Mouse (Mus musculus) large intestine, adult 2 months (tissue): ENCODE data around the gene Jade3. TPM values are rescaled to one million over a fixed set of nuclear protein-coding genes. Genes with fewer than 3 reads are reported as not detected.
"Not testable (repeated sequence)": the region's sequence is repeated elsewhere in the genome, so short reads cannot be mapped to it uniquely, and the experiment has no call there.

Source experiments
- DNase-seq: peaks from one replicate; pipeline ENCODE4 v3.0.0-alpha.2; 2012; ENCODE audit warnings: low read depth, low spot score
- WGBS: fragments of 180-500 bp; shearing (Covaris S2); methylation state at CpG from one replicate; pipeline ENCODE4 v1.1.7; 2018; 5-methylcytosine and 5-hydroxymethylcytosine counted together
- polyA plus RNA-seq: library from polyadenylated mRNA; depleted of rRNA; stranded (reverse); fragments of >200 nt; gene quantifications from 2 replicates; pipeline ENCODE4 v1.2.3, GENCODE M21; 2012; rRNA removed

Gene Jade3
- 0.52 and 1.0 TPM in 2 replicates for polyA plus RNA-seq

DNA sequence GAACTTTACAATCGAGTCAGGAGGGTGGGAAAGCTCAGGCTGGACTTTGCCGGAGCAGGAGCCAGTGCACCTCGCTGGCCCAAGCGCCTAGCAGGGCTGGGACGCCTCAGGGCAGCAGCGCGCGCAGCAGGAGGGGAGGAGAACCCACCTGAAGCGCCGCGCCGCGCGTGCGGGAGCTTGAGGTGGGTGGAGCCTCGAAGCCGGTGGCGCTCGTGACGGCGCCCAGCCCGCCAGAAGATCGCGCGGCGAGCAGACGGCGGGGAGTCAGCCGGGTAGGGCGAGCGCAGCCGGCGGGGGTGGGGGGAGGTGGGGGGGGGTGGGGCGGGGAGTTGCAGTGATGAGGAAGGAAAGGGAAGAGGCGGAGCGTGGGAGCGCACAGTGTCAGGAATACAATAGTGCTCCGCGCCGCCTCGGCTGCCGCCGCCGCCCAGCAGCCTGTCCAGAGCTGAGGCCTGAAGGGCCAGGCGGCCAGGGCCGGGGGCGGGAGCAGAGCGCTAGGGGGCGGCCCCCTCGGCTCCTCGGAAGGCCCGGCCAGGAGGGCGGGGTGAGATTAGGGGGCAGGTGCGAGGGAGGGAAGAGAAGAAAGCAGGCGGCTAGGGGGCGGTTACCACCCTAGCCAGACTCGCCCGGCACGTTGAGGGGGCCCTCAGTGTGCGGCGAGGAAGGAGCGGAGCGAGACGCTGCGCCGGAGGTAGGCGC is at the start of gene Jade3:
TSS of gene Jade3 (plus strand) at position 549 of the 699 bp plus-strand sequence.
- WGBS: 17% methylated on average over 36 of the region's 67 CpGs
- no peak for DNase-seq

- DNase-seq: no peak
- WGBS: 69% methylated on average over 7 of the region's 7 CpGs
These were observed 46.0 kb upstream of the Jade3 start for GRCm38 (mm10) chrX:20379347-20380014.

DNA sequence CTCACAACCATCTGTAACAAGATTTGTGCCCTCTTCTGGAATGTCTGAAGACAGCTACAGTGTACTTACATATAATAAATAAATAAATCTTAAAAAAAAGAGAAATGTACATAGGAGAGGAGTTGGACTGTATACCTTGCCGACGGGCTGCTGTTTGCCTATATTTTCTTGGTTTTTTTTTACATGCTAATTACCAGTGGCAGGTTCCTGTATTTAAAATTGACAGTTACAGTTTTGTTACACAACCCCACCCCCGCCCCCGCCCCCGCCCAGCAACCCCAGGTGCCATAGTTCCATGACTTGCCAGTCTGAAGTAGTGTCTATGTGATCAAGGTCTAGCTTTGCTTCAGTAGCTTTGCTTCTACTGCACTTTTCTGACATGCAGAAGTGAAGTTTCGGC is 43.2 kb upstream of the Jade3 start:
- WGBS: 81% methylated on average over 6 of the region's 6 CpGs
- no peak for DNase-seq

- WGBS: 74% methylated on average over 3 of the region's 3 CpGs
- no peak for DNase-seq
These were observed 38.5 kb upstream of the Jade3 start for GRCm38 (mm10) chrX:20387006-20387405.

- DNase-seq: not testable (repeated sequence)
- WGBS: 84% methylated on average over 9 of the region's 9 CpGs
These were observed 33.5 kb upstream of the Jade3 start for GRCm38 (mm10) chrX:20391964-20392363.

- 75% methylated on average over 3 of the region's 3 CpGs for WGBS
- no peak for DNase-seq
These were observed 32.5 kb upstream of the Jade3 start for GRCm38 (mm10) chrX:20392942-20393341.

DNA sequence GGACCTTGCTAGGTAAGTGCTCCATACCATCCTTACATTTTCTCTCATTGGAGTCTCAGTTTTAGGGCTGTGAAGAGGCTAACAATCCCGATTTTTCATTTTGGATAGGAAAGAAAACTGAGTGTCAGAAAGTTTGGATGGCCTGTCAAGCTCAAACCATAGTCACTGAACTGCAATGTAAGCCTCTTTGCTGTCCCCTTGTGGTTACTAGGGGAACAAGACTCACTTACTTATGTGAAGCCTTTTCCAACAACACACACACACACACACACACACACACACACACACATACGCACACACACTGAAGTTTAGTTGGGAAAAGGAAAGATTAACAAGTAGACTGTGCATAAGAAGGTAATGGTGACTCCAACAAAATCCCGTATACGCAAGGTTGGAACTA is 21.4 kb upstream of the Jade3 start:
- 86% methylated on average over 4 of the region's 4 CpGs for WGBS
- DNase-seq: no peak

- no peak for DNase-seq
- WGBS: 94% methylated on average over 2 of the region's 2 CpGs
These were observed 18.6 kb upstream of the Jade3 start for GRCm38 (mm10) chrX:20406909-20407308.

DNA sequence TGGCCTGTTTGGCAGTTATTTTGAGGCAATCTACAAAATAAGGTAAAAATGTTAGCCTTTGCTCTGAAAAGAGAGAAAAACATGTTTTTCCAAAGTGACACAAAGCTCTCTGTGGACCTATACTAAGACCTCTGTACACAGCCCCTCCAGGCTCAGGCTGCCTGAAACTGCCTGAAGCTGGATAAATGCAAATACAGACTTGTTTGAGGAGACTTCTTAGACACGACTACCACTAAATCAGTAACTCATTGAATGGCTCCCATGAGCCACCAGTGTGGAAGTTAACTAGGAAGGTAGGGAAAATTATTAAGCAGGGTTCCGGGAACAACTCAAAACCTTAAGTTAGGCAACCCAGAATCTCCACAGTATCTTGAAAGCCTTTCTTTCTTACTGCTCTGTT is 17.8 kb upstream of the Jade3 start:
- 56% methylated on average over 2 of the region's 2 CpGs for WGBS
- DNase-seq: no peak

- no peak for DNase-seq
- 89% methylated on average over 4 of the region's 4 CpGs for WGBS
These were observed 14.1 kb upstream of the Jade3 start for GRCm38 (mm10) chrX:20411382-20411781.

- 76% methylated on average over 3 of the region's 3 CpGs for WGBS
These were observed 13.3 kb upstream of the Jade3 start for GRCm38 (mm10) chrX:20412221-20412620.

GRCm38 (mm10) chrX:20414885-20415622 is 10.4 kb upstream of the Jade3 start:
- no peak for DNase-seq
- WGBS: 39% methylated on average over 10 of the region's 10 CpGs

More at GRCm38 (mm10) chrX:20412221-20412620, 13.3 kb upstream of the Jade3 start:
- no peak for DNase-seq

DNA sequence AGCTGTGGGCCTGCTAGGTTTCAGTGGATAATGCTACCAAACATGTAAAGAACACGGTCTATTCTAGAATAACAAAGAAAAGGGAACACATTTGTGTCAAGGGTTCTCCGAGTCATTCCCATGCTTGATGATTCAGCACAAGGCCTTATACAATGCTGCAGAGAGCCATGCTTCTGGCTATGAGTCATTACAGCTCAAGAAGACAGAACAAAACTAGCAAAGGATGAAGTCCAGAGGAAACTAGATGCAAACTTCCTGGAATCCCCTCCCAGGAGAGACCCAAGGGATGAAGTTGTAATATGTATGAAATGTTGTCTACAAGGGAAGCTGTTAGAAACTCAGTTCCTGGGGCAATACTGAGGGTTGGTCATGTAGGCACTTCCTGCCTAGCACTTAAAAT is 7.0 kb upstream of the Jade3 start:
- no peak for DNase-seq
- 68% methylated on average over 2 of the region's 2 CpGs for WGBS

DNA sequence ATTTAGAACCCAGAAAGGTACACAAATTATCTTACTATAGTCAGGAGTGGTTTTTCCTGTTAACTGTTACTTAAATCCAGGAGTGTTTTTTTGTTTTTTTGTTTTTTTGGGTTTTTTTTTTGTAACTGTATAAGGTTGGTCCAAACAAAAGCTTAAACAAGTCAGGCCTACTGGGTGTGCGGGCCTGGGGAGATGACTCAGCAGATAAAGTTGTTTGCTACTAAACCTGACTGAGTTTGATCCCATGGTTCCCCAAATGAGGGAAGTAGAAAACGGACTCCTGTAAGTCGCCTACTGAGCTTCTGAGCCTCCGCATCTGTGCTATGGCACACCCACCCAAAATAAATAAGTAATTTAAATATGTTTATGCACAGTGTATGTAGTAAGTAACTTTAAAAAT is 6.0 kb upstream of the Jade3 start:
- DNase-seq: no peak
- WGBS: 85% methylated on average over 4 of the region's 4 CpGs

DNA sequence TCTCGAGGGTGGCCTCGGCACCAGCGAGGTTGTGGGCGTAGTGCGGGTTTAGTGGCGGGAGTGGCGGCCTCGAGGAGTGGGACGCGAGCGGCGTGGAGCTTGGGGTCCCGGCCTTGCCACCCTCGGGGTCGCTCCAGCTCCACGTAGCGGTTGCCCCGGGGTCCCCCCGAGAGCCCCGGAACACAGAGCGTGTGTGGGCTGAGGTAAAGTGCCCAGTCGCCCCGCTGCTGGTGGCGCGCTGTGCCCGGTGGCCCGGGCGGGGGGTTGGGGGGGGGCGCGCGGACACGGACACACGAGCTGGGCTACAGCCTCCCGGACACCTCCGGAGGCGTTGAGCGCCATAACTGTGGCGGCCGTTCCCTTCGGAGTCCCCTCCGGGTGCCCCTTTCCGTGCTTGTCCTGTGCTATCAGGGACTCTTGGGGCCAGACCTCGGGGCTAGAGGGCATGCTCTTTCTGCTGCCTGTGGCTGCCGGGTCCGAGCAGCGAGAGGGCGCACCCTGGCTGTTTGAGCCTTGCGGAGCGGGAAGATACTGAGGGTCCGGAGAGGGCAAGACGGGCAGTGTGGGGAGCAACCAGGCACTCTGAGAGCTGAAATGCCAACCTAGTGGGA is 456 bp downstream of the Jade3 start:
- 21% methylated on average over 43 of the region's 51 CpGs for WGBS
- no peak for DNase-seq

DNA sequence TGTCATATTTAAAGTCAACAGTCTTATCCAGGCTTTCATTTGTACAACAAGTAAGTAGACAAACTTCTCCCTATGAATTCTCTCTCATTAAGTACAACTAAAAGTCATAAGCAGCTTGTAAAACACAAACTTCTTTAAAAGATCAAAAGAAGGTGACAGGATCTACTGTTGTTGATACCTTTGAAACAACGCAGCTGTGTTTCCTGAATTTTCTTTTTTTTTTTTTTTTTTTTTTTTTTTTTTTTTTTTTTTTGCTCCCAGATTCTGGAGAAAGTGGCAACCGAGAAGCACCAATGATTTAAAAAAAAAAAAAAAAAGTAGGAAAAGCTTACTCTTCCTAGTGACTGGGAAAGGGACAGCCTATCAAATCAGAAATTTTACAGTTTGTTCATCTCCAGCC is 57.7 kb downstream of the Jade3 start:
- WGBS: 64% methylated on average over 2 of the region's 2 CpGs

GRCm38 (mm10) chrX:20497682-20498081 is 72.2 kb downstream of the Jade3 start:
- WGBS: 78% methylated on average over 3 of the region's 3 CpGs
- no peak for DNase-seq

More for the DNA sequence above, 57.7 kb downstream of the Jade3 start:
- DNase-seq: no peak

DNA sequence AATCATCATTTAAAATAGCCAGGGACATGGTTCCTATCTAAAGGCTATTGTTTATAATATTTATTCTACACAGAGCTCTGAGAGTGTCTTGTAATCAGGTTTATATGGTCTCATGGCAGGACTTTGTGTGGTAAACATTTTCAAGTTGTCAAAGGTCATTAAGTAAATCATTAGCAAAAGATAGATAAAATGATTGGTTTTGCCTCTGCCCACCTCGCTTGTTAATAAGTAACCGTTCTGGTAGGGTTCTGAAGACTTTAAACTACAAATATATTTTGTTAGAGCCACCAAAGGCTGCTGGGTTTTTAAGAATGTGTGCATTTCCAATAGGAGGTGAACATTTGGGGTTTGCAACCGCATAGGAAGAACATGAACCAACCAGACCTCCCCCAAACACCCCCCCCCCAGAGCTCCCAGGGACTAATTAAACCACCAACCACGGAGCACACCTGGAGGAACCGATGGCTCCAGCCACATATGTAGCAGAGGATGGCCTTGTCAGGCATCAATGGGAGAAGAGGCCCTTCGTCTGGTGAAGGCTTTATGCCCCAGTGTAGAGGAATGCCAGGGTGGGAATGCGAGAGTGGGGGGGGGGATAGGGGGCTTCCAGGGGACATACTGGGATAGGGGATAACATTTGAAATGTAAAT is 94.9 kb downstream of the Jade3 start:
- 52% methylated on average over 7 of the region's 7 CpGs for WGBS
- DNase-seq: no peak

- no peak for DNase-seq
These were observed 96.1 kb downstream of the Jade3 start for GRCm38 (mm10) chrX:20521578-20521977.

DNA sequence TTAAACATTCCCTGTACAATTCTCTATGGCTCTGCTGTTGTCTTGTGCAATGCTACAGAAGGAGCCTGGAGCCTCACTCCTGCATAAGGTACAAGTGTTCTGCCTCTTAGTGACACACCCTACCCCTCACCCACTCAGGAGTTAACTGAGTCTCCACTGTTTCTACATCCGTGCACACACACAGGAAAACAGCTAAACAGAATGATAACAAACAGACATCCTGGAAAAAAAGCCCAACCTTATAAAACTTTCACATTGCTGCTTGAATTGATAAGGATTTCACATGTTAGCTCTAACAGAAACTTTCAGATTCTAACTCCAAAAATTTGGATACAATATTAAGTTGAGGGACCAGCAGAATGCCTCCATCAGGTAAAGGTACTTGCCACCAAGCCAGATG is 107.1 kb downstream of the Jade3 start:
- no peak for DNase-seq
- 30% methylated on average over 1 of the region's 1 CpGs for WGBS
